Mouse (Mus musculus) layer of hippocampus, adult 8-10 months (tissue): ENCODE data around the gene Kctd20. TPM values are rescaled to one million over a fixed set of nuclear protein-coding genes. Genes with fewer than 3 reads are reported as not detected.
"Not testable (repeated sequence)": the region's sequence is repeated elsewhere in the genome, so short reads cannot be mapped to it uniquely, and the experiment has no call there.

Source experiments
- DNase-seq, 2 experiments: peaks; one replicate each; pipeline ENCODE4 v3.0.0; 2022; ENCODE audit warnings: low spot score in 2 of 2
- total RNA-seq, 4 experiments: library from RNA; stranded (reverse); gene quantifications; 2 replicates each; pipeline ENCODE4 v1.2.4; 2022

The Kctd20 gene
- total RNA-seq, 4 experiments from 2014 or later: 56.0 to 80.0 (median 62.1) TPM

- DNase-seq: no peak
Observed at GRCm38 (mm10) chr17:28982591-28982990, 30.8 kb downstream of the Kctd20 start.

GRCm38 (mm10) chr17:28984724-28985420 is 33.1 kb downstream of the Kctd20 start:
- no peak for DNase-seq

DNA sequence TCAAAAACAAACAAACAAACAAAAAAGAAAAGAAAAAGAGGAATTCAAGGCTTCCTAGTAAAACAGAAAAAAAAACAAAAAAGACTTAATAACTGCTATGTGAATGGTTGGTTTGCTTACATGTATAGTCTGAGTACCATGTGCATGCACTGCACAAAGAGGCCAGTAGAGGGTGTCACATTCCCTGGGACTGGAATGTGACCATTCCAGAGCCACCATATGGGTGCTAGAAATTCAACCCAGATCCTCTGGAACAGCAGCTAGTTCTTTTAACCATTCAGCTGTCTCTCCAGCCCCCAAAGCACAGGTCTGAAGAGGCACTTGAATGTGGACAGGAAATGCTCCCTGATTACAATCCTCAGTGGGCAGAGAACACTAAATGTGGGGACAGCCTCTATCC is 35.1 kb downstream of the Kctd20 start:
- DNase-seq: no peak

GRCm38 (mm10) chr17:28987713-28988112 is 36.0 kb downstream of the Kctd20 start:
- DNase-seq: no peak

DNA sequence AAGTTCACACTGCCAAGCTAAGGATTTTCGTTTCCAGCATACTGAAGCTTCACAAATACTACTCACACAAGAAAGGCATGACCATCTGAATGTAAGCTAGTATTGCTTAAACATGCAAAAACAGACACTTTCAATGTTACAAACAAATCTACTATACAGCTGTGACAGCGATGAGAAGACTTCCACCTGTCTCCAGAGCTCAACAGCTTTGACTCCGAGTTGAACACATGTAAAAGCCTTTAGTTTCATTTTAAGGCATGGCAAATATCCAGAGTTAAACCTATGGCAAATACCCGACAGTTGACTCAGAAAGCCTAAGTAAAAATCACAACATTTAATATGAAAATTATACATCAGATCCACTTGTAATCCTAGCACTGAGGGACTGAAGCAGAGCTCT is 36.5 kb downstream of the Kctd20 start:
- DNase-seq: no peak

- DNase-seq: no peak
Observed at GRCm38 (mm10) chr17:28988996-28989395, 37.2 kb downstream of the Kctd20 start.

- DNase-seq: no peak
Observed at GRCm38 (mm10) chr17:28990060-28990459, 38.3 kb downstream of the Kctd20 start.

- no peak for DNase-seq
Observed at GRCm38 (mm10) chr17:28991286-28991685, 39.5 kb downstream of the Kctd20 start.

GRCm38 (mm10) chr17:28992105-28992504 is 40.4 kb downstream of the Kctd20 start:
- DNase-seq: peak in 1 of 2 experiments; percentile 35

GRCm38 (mm10) chr17:28993004-28993403 is 41.3 kb downstream of the Kctd20 start:
- not testable (repeated sequence) for DNase-seq

DNA sequence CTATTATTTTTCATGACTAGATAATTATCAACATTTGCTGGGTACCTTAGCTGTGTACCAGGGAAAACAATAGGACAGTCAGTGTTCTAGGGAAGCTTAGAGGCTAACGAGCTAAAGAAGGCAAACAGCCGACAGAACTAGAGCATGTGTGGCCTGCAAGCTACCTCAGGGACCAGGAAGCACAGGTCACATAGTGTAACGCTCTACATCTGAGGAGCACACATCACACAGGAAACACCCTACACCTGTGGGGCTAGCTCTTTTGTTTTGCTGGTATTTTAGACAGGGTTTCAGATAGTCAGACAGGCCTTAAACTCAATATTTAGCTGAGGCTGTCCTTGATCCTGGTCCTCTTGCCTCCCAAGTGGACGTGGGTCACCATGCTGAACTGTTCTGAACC is 42.9 kb downstream of the Kctd20 start:
- no peak for DNase-seq

DNA sequence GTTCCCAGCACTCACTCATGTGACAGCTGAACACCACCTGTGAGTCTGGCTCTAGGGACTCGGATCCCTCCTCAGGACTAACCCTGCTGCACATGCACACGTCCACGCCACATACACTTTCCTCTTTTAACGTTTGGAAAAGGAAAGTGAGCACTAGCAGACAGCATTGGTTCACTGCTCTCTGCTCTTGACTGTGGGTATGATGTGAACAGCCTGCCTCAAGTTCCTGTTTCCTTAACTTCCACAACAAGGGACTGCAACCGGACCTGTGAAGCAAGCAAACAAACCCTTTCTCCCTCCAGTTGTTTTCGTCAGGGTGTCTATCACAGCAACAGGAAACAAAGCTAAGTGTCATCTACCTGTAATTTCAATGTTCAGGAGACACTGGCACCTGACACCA is 48.7 kb downstream of the Kctd20 start:
- DNase-seq: no peak

DNA sequence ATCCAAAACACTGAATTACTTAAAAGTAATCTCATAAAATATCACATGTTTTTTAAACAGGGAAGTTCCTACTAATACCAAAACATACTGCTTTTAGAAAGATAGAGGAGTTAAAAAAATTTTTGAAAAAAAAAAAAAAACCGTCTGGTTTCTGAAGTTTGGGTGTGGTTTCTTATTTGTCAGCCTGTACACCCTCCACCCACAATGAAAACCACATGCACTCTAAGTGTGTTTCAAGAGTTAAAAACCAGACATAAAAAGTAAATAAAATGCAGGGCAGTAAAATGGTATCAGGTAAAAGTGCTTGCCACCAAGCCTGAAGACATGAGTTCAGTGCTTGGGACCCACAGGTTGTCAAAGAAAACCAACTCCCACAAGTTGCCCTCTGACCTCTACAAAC is 52.0 kb downstream of the Kctd20 start:
- no peak for DNase-seq

DNA sequence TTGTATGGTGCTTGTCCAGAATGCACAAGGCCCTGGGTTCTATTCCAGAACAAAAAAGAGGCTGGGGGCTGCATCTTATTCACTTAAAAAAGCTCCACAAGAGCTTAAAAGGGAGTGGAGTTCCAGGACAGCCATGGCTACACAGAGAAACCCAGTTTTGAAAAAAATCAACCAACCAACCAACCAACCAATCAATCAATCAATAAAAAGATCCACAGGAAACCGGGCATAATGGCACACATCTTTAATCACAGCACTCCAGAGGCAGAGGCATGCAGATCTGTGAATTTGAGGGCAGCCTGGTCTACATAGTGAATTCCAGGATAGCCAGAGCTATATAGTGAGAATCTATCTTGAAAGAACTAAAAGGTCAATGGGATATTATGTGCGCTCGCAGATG is 53.3 kb downstream of the Kctd20 start:
- DNase-seq: no peak

- no peak for DNase-seq
Observed at GRCm38 (mm10) chr17:29006812-29007211, 55.1 kb downstream of the Kctd20 start.

GRCm38 (mm10) chr17:29007243-29007640 is 55.5 kb downstream of the Kctd20 start:
- DNase-seq: peak in 1 of 2 experiments; percentile 17

- peak; percentile 82 to 91 for DNase-seq
Observed at GRCm38 (mm10) chr17:29007641-29008325, 56.0 kb downstream of the Kctd20 start, which contains the start of gene Stk38. Gene Stk38 (minus strand): TSS chr17:29007995.

GRCm38 (mm10) chr17:29008326-29008650 is 56.5 kb downstream of the Kctd20 start:
- no peak for DNase-seq

- DNase-seq: no peak
Observed at GRCm38 (mm10) chr17:29009181-29009580, 57.4 kb downstream of the Kctd20 start.

DNA sequence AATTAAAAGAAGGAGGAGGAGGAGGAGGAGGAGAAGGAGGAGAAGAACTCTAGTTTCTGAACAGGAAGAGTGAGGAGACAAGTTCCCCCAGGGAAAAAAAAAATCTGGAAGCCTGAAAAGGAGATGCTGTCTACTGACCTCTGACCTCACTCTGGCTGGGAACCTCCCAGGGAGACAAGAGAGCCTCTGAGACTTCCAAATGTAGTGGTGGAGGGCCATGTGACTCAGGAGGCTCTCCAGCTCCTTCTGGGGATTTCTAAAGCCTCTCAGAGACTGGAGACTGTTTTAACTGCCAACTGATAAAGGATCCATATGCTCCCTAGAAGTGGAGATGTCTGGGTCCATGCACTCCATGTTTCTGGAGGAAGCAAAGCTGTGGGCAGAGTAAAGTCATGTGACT is 62.5 kb downstream of the Kctd20 start:
- DNase-seq: no peak

DNA sequence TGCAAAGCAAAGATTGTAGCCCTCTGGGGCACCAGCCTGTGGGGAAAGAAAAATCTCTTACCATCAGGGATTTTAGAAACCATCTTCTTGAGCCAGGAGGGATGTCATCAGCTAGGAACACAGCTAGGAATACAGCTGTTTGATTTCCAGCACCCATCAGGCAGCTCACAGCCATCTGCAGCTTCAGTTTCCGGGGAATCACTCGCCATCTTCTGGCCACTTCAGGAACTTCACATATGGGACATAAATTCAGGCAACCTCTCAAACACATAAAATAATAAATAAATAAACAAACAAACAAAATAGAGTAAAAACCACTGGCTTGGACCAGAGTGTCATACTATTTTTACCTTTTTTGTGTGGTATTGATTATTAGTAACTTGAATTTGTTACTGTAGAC is 63.9 kb downstream of the Kctd20 start:
- DNase-seq: no peak

DNA sequence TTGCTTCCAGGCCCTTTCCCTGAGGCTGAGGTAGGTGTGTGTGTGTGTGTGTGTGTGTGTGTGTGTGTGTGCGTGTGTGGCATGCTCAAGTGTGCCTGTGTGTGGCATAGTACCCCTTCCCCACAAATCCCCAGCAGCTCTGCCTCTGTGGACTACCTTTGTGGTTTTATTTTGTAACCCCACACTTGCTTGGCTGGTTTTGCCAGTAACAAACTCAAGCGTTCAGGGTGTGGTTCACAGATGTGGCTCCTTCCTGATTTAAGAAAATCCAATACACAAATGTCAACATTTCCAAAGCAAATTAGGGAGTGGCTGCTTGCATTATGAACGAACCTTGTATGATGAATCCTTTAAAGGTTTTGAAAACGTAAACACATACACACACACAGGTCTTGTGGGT is 65.0 kb downstream of the Kctd20 start:
- no peak for DNase-seq
